Mouse (Mus musculus) kidney, postnatal 14 days (tissue): ENCODE data around the gene Gng4.
A peak's percentile ranks its signal among the peaks of the same experiment; 100 is the strongest.
"Not testable (repeated sequence)": the region's sequence is repeated elsewhere in the genome, so short reads cannot be mapped to it uniquely, and the experiment has no call there.

Source experiments
- DNase-seq: peaks from one replicate; pipeline ENCODE4 v3.0.0; 2022; ENCODE audit warnings: mixed read lengths

Gene Gng4

DNA sequence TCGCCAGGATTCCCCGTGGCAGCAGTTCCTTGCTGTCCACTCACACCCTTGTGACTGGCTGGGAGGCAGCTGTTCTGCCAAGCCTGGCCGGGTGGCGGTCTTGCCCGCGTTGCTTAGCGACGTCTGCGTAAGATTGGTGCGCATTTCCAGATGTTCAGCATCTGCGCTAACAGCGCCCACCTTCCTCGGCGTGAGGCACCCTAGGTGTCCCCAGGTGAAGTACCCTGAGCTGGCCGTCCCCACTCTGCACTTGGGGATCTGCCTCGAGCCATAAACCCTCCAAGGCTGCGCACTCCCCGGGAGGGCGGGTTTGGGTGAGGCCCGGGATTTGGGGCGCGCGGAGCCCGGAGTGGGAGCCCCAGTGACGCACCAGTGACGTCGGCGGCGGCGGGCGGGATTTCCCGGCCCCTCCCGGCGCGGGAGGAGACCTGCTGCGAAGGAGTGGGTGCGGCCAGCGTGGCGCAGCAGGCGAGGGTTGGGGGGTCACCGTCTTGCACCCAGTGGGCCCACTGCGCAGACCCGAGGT, at the start of gene Gng4:
TSS of gene Gng4 (plus strand) at position 166 of the 526 bp plus-strand sequence.
- DNase-seq, result peak; percentile 41

DNA sequence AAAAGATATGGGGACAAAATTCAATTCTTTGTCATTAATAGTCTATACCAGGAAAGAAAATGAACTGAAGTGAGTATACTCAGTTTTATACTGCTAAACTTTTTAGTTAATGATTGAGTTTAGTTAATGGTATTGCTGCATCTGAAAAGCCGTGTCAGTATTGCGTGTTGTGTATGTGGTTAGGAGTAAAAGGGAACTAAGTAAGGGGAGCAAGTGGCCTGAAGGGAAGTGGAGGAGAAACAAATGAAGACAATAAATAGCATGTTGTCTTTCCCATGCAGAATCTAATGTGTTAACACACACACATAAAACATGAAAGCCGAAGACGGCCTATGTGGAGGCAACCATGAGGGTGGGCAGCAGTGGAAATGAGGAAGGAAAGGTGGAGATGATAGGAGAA, 44.6 kb upstream of the Gng4 start:
- no peak for DNase-seq

DNA sequence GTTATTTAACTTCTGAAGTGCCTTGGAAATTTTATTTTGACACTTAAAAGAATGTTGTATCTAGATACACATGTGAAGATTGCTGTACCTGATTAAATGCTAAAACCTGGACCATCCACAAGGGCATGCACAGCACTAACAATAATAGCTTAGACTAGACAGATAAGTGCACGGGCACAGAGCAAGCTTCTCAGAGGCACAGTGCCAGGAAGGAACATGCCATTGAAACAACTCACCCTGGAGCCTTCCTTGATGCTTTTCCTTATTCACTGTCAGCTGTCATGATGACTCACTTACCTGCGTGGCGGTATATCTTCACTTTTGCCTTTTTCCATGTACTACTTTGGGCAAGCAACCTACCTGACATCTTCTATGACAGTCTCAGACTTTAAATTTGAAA, 37.9 kb upstream of the Gng4 start:
- no peak for DNase-seq

GRCm38 (mm10) chr13:13775778-13776494, 7.9 kb upstream of the Gng4 start:
- DNase-seq, result peak; percentile 17

DNA sequence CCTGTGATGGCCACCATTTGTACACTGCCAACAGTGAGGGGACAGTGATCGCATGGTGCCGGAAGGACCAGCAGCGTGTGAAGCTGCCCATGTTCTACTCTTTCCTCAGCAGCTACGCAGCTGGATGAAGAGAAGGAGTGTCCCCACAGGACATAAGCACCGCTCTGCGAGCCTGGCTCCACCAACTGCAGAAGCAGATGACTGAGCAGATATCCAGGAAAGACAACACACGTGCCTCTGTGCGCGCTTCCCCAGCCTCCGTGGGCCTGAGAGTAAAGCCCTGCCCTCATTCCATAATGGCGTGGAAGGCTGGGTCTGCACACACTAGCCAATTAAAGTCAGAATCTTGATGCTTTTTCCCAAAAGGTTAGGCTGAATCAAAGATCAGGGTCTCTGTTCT, 6.8 kb upstream of the Gng4 start:
- no peak for DNase-seq

- no peak for DNase-seq
These were observed 6.2 kb upstream of the Gng4 start for GRCm38 (mm10) chr13:13777696-13778095.

DNA sequence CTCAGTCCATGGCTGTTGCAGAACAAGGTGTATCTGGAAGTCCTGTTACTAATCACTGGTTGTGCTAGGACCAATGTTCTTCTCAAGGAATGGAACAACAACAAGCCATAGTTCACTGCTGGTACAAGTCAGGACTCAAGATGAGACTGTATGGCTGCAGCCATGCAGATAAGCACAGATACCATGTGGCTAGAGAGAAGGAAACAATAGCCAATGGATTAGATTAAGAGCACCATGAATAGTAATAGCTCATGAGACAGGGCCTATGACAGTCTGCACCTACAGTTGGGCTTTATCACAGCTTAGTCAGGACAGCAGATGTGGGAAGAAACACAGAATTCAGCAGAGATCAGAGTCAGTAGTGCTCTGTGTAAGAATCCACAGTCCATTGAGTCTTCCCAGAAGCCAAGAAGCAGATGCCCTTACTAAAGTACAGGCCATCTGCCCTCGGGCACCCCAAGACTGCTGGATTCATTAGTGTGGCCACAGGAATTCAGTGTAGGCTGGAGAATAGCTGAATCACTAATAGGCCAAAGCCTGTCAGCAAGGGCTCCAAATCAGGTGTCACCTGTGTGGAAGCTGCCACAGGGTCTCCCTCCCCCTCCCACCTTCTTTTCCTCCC, 4.9 kb upstream of the Gng4 start:
- no peak for DNase-seq

- no peak for DNase-seq
These were observed 3.6 kb upstream of the Gng4 start for GRCm38 (mm10) chr13:13780271-13780670.

- no peak for DNase-seq
These were observed 2.8 kb upstream of the Gng4 start for GRCm38 (mm10) chr13:13781026-13781425.

DNA sequence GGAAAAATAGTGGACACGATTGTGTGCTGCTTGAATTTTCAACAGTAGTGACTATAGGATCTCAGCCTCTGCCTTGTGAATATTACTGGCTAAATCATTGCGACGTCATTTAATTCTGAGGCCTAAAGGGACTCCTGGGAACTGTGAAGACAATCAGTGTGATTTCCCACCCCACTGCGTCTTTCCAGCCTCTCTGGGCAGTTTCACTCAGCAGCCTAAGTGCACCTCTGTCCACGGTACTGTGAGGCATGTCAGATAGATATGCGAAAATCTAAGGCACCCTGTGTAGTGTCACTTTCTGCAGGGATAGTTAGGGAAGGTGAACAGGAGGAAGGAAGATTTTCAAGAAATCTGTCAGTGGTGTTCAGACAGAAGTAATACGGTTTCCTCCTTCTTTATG, 563 bp upstream of the Gng4 start:
- DNase-seq, result no peak

GRCm38 (mm10) chr13:13784420-13784936, 619 bp downstream of the Gng4 start:
- no peak for DNase-seq

DNA sequence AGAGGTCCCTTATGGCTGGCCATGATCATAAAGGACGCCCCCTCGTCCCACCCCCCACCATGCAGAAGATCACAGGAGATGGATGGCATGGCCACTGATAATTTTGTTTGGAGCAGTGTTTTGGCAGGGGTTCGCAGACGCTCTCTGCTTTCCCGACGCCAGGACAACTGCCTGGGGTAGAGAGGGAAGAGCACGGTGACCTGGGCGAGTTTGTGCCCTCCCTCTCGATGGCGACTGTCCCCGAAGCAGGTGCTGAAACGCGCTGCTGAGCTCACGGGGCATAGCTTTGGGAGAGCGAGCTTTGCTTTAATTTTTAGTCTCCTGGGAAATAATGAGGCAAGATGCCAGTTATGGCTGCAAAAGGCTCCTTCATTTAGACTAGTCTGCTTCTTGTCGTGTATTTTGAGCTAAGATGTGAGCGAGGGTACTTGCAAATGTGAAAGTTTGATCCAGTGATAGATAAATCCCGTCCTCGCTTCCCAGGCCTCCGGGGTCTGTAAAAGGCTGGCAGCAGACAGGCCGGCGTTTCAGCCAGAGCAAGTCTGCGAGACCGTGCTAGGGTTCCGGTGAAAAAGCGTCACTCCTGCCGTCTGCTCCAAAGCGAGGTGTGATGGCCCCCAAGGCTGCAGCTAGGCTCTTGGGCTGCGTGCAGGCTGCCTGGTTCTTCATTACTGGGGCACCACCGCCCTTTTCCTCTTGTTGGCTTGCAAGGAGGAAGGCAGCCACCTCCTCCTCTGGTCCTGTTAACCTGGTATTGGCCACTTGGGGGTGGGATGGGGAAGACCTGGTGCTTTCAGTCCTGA, 1.3 kb downstream of the Gng4 start:
- DNase-seq, result peak; percentile 13

- no peak for DNase-seq
These were observed 3.1 kb downstream of the Gng4 start for GRCm38 (mm10) chr13:13786971-13787370.

DNA sequence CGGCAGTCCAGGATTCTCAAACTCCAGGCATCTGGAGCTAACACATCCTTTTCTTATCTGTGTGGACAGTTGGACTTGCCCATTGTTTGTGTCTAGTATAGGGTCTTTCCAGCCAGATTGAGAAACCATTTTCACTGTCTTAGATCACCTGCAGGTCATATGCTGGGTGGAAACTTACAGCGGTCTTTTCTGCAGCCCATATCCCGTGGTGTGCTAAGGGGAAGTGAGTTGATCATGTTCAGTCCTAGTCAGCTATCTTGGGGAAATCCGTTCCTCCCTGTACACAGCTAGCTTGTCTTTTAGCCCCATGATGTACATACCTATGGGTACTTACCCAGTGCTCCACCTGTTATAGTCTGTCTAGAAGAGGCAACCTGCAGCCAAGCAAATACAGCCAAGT, 4.2 kb downstream of the Gng4 start:
- no peak for DNase-seq

- no peak for DNase-seq
These were observed 8.1 kb downstream of the Gng4 start for GRCm38 (mm10) chr13:13791981-13792380.

- DNase-seq, result no peak
These were observed 11.4 kb downstream of the Gng4 start for GRCm38 (mm10) chr13:13795166-13795832.

DNA sequence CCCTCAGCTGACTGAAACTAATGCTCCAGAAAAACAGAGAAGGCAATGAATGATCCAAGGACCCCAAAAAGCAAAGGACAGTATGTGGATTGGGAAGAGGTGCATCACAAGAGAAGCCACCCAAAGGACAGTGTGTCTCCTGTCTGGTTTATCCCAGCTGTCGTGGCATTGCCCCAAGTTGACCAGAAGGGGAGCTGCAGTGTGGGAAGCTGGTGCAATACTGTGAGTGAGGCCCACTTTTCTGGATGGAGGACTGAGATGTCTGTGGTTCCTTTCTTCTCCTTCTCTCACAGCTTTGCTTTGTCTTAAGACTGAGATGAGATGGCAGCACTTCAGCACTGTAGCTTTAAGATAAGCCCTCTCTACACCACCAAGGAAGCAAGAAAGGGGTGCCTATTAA, 12.2 kb downstream of the Gng4 start:
- no peak for DNase-seq

DNA sequence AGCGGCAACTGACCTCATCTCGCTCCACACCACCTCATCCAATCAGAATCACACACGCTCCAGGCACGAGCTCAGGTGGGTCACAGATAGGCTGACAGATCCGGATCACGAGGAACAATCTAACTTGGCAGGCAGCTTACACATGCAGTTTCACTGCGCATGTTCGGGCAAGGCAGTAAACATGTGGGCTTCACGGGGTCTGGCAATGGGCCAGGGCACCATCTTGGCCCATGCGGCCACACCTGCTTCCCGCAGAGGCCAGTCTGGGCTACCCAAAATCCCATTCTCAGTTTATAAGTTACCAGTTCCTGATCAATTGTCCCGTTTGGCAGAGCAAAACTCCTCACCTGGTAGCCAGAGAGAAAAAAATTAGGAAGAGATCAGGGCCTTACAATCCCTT, 14.0 kb downstream of the Gng4 start:
- not testable (repeated sequence) for DNase-seq

DNA sequence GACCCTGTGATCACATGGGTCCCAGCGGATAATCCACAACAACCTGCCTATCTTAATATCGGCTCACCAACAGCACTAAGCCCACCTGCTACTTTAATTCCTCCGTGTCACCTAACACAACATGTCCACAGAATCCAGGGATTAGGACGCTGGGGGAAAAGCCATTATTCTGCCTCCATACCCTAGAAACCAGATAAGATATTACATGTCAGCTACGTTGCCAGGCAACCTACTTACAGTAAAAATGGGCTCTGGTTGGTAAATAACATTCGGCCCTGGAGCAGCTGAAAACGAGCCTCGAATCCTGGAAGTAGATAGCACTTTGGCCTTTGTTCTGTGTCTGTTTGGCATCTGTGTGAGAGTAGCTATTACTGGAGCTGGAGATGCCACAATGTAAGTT, 14.9 kb downstream of the Gng4 start:
- DNase-seq, result no peak

DNA sequence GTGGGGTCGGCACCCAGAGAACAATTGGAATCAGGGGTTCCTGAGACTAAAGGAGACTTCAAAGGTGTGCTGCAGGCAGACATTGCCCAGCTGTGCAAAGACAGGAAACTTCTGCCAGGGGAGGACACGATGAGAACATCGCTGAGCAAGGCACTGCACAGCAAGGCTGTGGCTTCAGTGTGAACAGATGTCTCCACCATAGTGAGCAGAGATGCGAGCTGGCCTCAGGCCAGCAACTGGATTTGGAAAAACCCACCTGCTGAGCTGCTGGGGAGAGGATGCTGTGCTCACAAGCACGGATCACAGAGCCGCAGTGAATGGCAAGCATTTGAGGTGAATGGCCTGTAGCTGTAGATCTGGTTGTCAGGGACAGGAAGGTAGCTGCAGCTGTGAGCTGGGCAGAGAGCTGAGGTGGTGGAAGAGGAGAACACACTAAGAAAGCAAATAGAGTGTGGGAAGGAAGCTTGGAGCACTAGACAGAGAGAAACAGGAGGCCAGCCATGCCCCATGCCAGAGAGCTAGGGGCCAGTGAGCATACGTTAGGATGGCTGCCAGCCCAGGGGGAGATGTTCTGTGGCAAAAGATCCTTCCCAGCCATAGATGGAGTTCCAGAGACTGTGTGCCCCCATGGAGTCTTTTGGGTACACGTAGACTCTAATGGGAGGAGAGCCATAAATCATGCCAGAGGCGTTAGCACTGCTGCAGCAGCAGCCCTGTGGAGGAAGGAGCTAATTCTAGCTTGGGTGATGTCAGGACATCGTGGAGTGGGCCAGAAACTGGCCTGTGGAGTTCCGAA, 24.7 kb downstream of the Gng4 start:
- DNase-seq, result no peak

DNA sequence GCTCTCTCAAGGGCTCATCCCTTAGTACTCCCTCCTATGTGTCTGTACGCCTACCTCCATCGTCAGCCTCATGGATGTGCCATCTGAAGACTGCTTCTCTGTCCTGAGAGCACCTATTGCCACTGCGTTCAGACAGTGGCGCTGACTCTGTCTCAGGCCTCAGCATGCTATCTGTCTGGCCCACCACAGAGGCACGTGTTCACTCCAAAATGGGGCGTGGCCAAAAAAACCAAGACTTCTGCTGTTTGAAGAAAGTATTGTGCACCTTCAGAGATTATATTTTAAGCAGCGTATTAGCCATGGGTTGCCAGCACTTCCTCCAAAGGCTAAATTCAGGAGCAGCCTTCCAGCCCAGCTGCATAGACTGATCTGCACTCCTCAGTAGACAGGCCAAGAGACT, 27.0 kb downstream of the Gng4 start:
- no peak for DNase-seq

DNA sequence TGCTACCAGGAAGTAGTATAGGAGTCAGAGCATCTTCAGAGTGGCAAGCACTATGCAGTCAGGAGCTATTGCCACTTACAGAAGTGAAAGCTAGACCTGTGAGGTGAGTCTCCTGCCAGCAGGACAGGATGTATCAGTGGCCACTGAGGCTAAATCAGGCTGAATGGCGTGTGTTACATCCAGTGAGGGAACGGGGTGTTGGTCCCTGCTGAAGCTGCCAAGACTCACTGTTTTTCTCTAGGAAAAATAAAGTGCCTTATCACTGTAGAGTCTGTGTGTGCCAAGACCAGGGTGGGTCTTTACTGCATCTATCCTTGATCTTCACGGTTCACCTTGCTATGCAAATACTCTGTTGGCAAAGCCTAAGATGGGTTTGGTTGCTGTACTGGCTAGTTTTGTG, 34.8 kb downstream of the Gng4 start:
- DNase-seq, result no peak
